Mouse (Mus musculus) c-Kit-negative CD71-positive TER-119-positive erythroid progenitor cells, embryonic 14.5 days (primary cell): ENCODE results near the gene Krtap22-2.
"Not testable (repeated sequence)": the region's sequence is repeated elsewhere in the genome, so short reads cannot be mapped to it uniquely, and the experiment has no call there.

Experiments used
- DNase-seq: peaks from one replicate; pipeline ENCODE4 v3.0.0-alpha.2; 2013; ENCODE audit warnings: low read depth, low spot score

Krtap22-2 gene

GRCm38 (mm10) chr16:89010659-89011058 lies at the start of gene Krtap22-2:
Gene Krtap22-2 (minus strand): TSS chr16:89010759.
- DNase-seq: no peak

GRCm38 (mm10) chr16:89047783-89048182 lies 37.2 kb upstream of the Krtap22-2 start, which contains the start of gene Krtap6-5:
Gene Krtap6-5 (minus strand): TSS chr16:89047883.
- DNase-seq: no peak

- not testable (repeated sequence) for DNase-seq
These were observed 30.8 kb upstream of the Krtap22-2 start, which contains the start of gene Gm10228 for GRCm38 (mm10) chr16:89041372-89041771. Gene Gm10228 (minus strand): TSS chr16:89041472.

GRCm38 (mm10) chr16:89031399-89031798 lies 20.8 kb upstream of the Krtap22-2 start, which contains the start of gene Krtap6-1:
Gene Krtap6-1 (plus strand): TSS chr16:89031699.
- not testable (repeated sequence) for DNase-seq

- DNase-seq: not testable (repeated sequence)
These were observed 4.4 kb upstream of the Krtap22-2 start, which contains the start of gene Gm10229 for GRCm38 (mm10) chr16:89014984-89015383. Gene Gm10229 (plus strand): TSS chr16:89015284.

- no peak for DNase-seq
These were observed 3.4 kb upstream of the Krtap22-2 start for GRCm38 (mm10) chr16:89013973-89014372.

- DNase-seq: no peak
These were observed 47.8 kb downstream of the Krtap22-2 start, which contains the start of gene Krtap16-3 for GRCm38 (mm10) chr16:88962773-88963172. Gene Krtap16-3 (minus strand): TSS chr16:88962873.
